Mouse (Mus musculus) embryo, embryonic 10.5 days (tissue): ENCODE results near the gene Ranbp6.

ENCODE experiments used
- DNase-seq: peaks from one replicate; pipeline ENCODE4 v3.0.0-alpha.2; 2015; ENCODE audit warnings: low spot score

Gene Ranbp6

GRCm38 (mm10) chr19:29805917-29806785, 6.6 kb downstream of the Ranbp6 start, which contains the start of gene 9930021J03Rik:
9930021J03Rik (minus strand) TSS chr19:29805989.
- peak; percentile 99 for DNase-seq

- DNase-seq, result peak; percentile 79
Observed at GRCm38 (mm10) chr19:29805101-29805916, 7.5 kb downstream of the Ranbp6 start.

GRCm38 (mm10) chr19:29803946-29804345, 8.8 kb downstream of the Ranbp6 start:
- peak; percentile 5 for DNase-seq

GRCm38 (mm10) chr19:29797371-29797770, 15.4 kb downstream of the Ranbp6 start:
- DNase-seq, result no peak

- no peak for DNase-seq
Observed at GRCm38 (mm10) chr19:29787997-29788396, 24.8 kb downstream of the Ranbp6 start.

- no peak for DNase-seq
Observed at GRCm38 (mm10) chr19:29782914-29783313, 29.9 kb downstream of the Ranbp6 start.
